Mouse (Mus musculus) heart, adult 18-20 months (tissue): ENCODE data around the gene Rab39b. TPM values are rescaled to one million over a fixed set of nuclear protein-coding genes. Genes with fewer than 3 reads are reported as not detected.

Experiments
- DNase-seq, 2 experiments: peaks; one replicate each; pipeline ENCODE4 v3.0.0; 2021 to 2022; ENCODE audit warnings: mixed read lengths in 1 of 2
- long read RNA-seq, 2 experiments: library from polyadenylated mRNA; stranded (forward); transcript quantifications; one replicate each; pipeline ENCODE4 v2.0.0; 2021
- total RNA-seq, 2 experiments: library from RNA; stranded (reverse); gene quantifications; 2 replicates each; pipeline ENCODE4 v1.2.3; 2021

Gene Rab39b
- total RNA-seq, result under 1 TPM; 0.07 to 0.08 TPM
- long read RNA-seq, experiment 1, result 0 reads
- long read RNA-seq, experiment 2, result 0 reads

DNA sequence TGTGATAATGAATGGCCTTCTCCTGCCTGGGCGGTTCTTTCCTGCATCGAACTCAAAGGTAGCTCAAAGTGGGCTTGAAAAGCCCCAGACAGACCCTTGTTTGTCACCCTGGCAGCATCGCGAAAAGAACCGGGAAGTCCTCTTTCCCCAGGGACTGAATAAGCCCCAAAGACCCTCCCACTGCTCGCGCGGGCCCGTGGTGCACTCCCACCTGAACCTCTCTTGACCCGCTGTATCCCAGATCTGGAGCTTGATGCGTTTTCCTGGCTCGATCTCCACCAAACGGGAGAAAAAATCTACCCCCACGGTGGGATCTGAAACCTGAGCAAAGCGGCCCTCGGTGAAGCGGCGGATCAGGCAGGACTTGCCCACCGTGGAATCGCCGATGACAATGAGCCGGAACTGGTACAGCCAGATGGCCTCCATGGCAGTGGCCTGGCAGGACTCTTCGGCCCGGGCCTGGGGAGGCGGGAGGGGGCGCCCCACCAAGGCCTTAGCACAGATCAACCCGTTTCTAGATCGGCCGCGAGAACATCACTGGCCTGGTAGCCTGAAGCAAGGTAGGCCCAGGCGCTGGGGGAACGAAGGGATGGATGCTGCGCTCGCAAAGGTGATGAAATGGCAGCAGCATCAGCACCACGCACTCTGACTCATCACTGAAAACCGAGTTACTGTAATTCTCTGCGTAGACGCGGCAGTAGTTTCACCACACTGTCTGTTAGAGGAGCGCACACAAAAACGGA, at the start of gene Rab39b:
Gene Rab39b, minus strand, starts transcription at position 650 of the 743 bp plus-strand sequence.
- DNase-seq, result peak; percentile 2 to 19

- no peak for DNase-seq
Measured at GRCm38 (mm10) chrX:75578539-75578938, 508 bp upstream of the Rab39b start.

Other genes starting within 250 kb of the Rab39b start
- 100 to 1,000 TPM; 150 to 179 TPM for gene Fundc2, start 195.8 kb downstream of the Rab39b start, total RNA-seq
- gene F8, start 195.6 kb downstream of the Rab39b start, total RNA-seq, result 1 to 10 TPM; 1.6 to 2.3 TPM
- 10 to 100 TPM in 1 of 2 experiments, 1 to 10 TPM in 1; 7.9 to 10.7 TPM for gene Cmc4, start 161.6 kb downstream of the Rab39b start, total RNA-seq
- gene Mtcp1, start 161.6 kb downstream of the Rab39b start, total RNA-seq, result 1 to 10 TPM; 2.7 to 2.9 TPM
- 10 to 100 TPM; 21.3 to 29.2 TPM for gene Brcc3, start 161.6 kb downstream of the Rab39b start, total RNA-seq
- gene Vbp1, start 63.9 kb downstream of the Rab39b start, total RNA-seq, result 10 to 100 TPM; 39.5 to 43.2 TPM